Mouse (Mus musculus): ENCODE measurements at regions not wholly inside any gene's neighbourhood (a gene's known extent, or its start where the extent isn't known, plus 50 kb on each side); places are given as distances from the start of the nearest gene placed in this dataset.

GRCm38 (mm10) chr9:6552731-6553130, 283.1 kb upstream of the Ddi1 start:
- ATAC-seq (replicated peaks; ENCODE audit: extremely low read depth, insufficient read depth, low FRiP score) = no peak
- no peak overlapping the region for H3K9ac ChIP-seq (ENCODE audit: low read length)
- H3K4me2 ChIP-seq (ENCODE audit: low read depth, low read length) = no peak overlapping the region
- no peaks in the 10 kb centered on the region for H3K9me3 ChIP-seq (replicated peaks; ENCODE audit: control insufficient read depth, low read length)
- 81% methylated on average over 10 of the region's 10 CpGs for WGBS
- H3K4me3 ChIP-seq (ENCODE audit: low read length) = no peak overlapping the region
- H3K36me3 ChIP-seq (ENCODE audit: control insufficient read depth, insufficient read depth) = no peaks in the 10 kb centered on the region
- H3K27me3 ChIP-seq (ENCODE audit: control insufficient read depth, insufficient read depth, low read length) = no peaks in the 10 kb centered on the region
- H3K4me1 ChIP-seq (ENCODE audit: control insufficient read depth, insufficient read depth, low read length) = no peaks in the 10 kb centered on the region
- no peak overlapping the region for H3K27ac ChIP-seq (ENCODE audit: low read length)

- Histone ChIP-seq H3K9ac (ENCODE audit: low read length) (no peak overlapping the region), H3K27me3 (ENCODE audit: control insufficient read depth, insufficient read depth, low read length) (no peaks in the 10 kb centered on the region), H3K4me1 (ENCODE audit: control insufficient read depth, insufficient read depth, low read length) (no peaks in the 10 kb centered on the region), H3K27ac (ENCODE audit: low read length) (no peak overlapping the region), H3K36me3 (ENCODE audit: control insufficient read depth, insufficient read depth) (no peaks in the 10 kb centered on the region), H3K4me3 (ENCODE audit: low read length) (no peak overlapping the region), H3K9me3 (replicated peaks; ENCODE audit: control insufficient read depth, low read length) (no peaks in the 10 kb centered on the region), H3K4me2 (ENCODE audit: low read depth, low read length) (no peak overlapping the region)
- ATAC-seq (replicated peaks; ENCODE audit: extremely low read depth, insufficient read depth, low FRiP score) = no peak
Observed at GRCm38 (mm10) chr9:6540178-6540700, 270.6 kb upstream of the Ddi1 start.

- Histone ChIP-seq H3K4me2 (ENCODE audit: low read depth, low read length) (no peak overlapping the region), H3K4me1 (ENCODE audit: control insufficient read depth, insufficient read depth, low read length) (no peaks in the 10 kb centered on the region), H3K9me3 (replicated peaks; ENCODE audit: control insufficient read depth, low read length) (no peaks in the 10 kb centered on the region), H3K4me3 (ENCODE audit: low read length) (no peak overlapping the region), H3K36me3 (ENCODE audit: control insufficient read depth, insufficient read depth) (no peaks in the 10 kb centered on the region), H3K27me3 (ENCODE audit: control insufficient read depth, insufficient read depth, low read length) (no peaks in the 10 kb centered on the region), H3K9ac (ENCODE audit: low read length) (no peak overlapping the region), H3K27ac (ENCODE audit: low read length) (no peak overlapping the region)
- ATAC-seq (replicated peaks; ENCODE audit: extremely low read depth, insufficient read depth, low FRiP score) = no peak
Observed at GRCm38 (mm10) chr9:6528836-6529235, 259.2 kb upstream of the Ddi1 start.

GRCm38 (mm10) chr9:6517194-6517593, 247.5 kb upstream of the Ddi1 start:
- ATAC-seq (replicated peaks; ENCODE audit: extremely low read depth, insufficient read depth, low FRiP score) = no peak
- H3K4me2 ChIP-seq (ENCODE audit: low read depth, low read length) = no peak overlapping the region
- no peaks in the 10 kb centered on the region for H3K9me3 ChIP-seq (replicated peaks; ENCODE audit: control insufficient read depth, low read length)
- H3K4me3 ChIP-seq (ENCODE audit: low read length) = no peak overlapping the region
- H3K36me3 ChIP-seq (ENCODE audit: control insufficient read depth, insufficient read depth) = no peaks in the 10 kb centered on the region
- no peaks in the 10 kb centered on the region for H3K27me3 ChIP-seq (ENCODE audit: control insufficient read depth, insufficient read depth, low read length)
- H3K27ac ChIP-seq (ENCODE audit: low read length) = no peak overlapping the region
- no peaks in the 10 kb centered on the region for H3K4me1 ChIP-seq (ENCODE audit: control insufficient read depth, insufficient read depth, low read length)
- no peak overlapping the region for H3K9ac ChIP-seq (ENCODE audit: low read length)
- WGBS = 57% methylated on average over 2 of the region's 2 CpGs

- ATAC-seq (replicated peaks; ENCODE audit: extremely low read depth, insufficient read depth, low FRiP score) = no peak
- no peaks in the 10 kb centered on the region for H3K27me3 ChIP-seq (ENCODE audit: control insufficient read depth, insufficient read depth, low read length)
Observed at GRCm38 (mm10) chr9:6497786-6498185, 228.1 kb upstream of the Ddi1 start.

GRCm38 (mm10) chr9:6480401-6480800, 210.8 kb upstream of the Ddi1 start:
- ATAC-seq (replicated peaks; ENCODE audit: extremely low read depth, insufficient read depth, low FRiP score) = no peak
- Histone ChIP-seq H3K4me2 (ENCODE audit: low read depth, low read length) (no peak overlapping the region), H3K9ac (ENCODE audit: low read length) (no peak overlapping the region), H3K4me3 (ENCODE audit: low read length) (no peak overlapping the region), H3K27me3 (ENCODE audit: control insufficient read depth, insufficient read depth, low read length) (no peaks in the 10 kb centered on the region), H3K9me3 (replicated peaks; ENCODE audit: control insufficient read depth, low read length) (peaks cover 3% of the 10 kb centered on the region; the same call in 1 of the 2 replicates), H3K27ac (ENCODE audit: low read length) (no peak overlapping the region), H3K4me1 (ENCODE audit: control insufficient read depth, insufficient read depth, low read length) (no peaks in the 10 kb centered on the region), H3K36me3 (ENCODE audit: control insufficient read depth, insufficient read depth) (no peaks in the 10 kb centered on the region)
- 59% methylated on average over 1 of the region's 1 CpGs for WGBS

More at GRCm38 (mm10) chr9:6497786-6498185, 228.1 kb upstream of the Ddi1 start:
- Histone ChIP-seq H3K9ac (ENCODE audit: low read length) (no peak overlapping the region), H3K4me3 (ENCODE audit: low read length) (no peak overlapping the region), H3K4me1 (ENCODE audit: control insufficient read depth, insufficient read depth, low read length) (no peaks in the 10 kb centered on the region), H3K9me3 (replicated peaks; ENCODE audit: control insufficient read depth, low read length) (no peaks in the 10 kb centered on the region), H3K27ac (ENCODE audit: low read length) (no peak overlapping the region), H3K4me2 (ENCODE audit: low read depth, low read length) (no peak overlapping the region), H3K36me3 (ENCODE audit: control insufficient read depth, insufficient read depth) (no peaks in the 10 kb centered on the region)

- Histone ChIP-seq H3K27me3 (ENCODE audit: control insufficient read depth, insufficient read depth, low read length) (no peaks in the 10 kb centered on the region), H3K4me2 (ENCODE audit: low read depth, low read length) (no peak overlapping the region), H3K4me3 (ENCODE audit: low read length) (no peak overlapping the region), H3K27ac (ENCODE audit: low read length) (no peak overlapping the region), H3K4me1 (ENCODE audit: control insufficient read depth, insufficient read depth, low read length) (peaks cover 5% of the 10 kb centered on the region; the same call in 1 of the 2 replicates), H3K9ac (ENCODE audit: low read length) (no peak overlapping the region), H3K9me3 (replicated peaks; ENCODE audit: control insufficient read depth, low read length) (no peaks in the 10 kb centered on the region), H3K36me3 (ENCODE audit: control insufficient read depth, insufficient read depth) (no peaks in the 10 kb centered on the region)
- ATAC-seq (replicated peaks; ENCODE audit: extremely low read depth, insufficient read depth, low FRiP score) = no peak
Observed at GRCm38 (mm10) chr9:6454542-6454941, 184.9 kb upstream of the Ddi1 start.

- H3K36me3 ChIP-seq (ENCODE audit: control insufficient read depth, insufficient read depth) = no peaks in the 10 kb centered on the region
- WGBS = 79% methylated on average over 3 of the region's 3 CpGs
- no peak overlapping the region for H3K27ac ChIP-seq (ENCODE audit: low read length)
- no peak overlapping the region for H3K4me3 ChIP-seq (ENCODE audit: low read length)
- no peaks in the 10 kb centered on the region for H3K9me3 ChIP-seq (replicated peaks; ENCODE audit: control insufficient read depth, low read length)
- H3K27me3 ChIP-seq (ENCODE audit: control insufficient read depth, insufficient read depth, low read length) = no peaks in the 10 kb centered on the region
- H3K4me2 ChIP-seq (ENCODE audit: low read depth, low read length) = no peak overlapping the region
- no peak for ATAC-seq (replicated peaks; ENCODE audit: extremely low read depth, insufficient read depth, low FRiP score)
- no peak overlapping the region for H3K9ac ChIP-seq (ENCODE audit: low read length)
- H3K4me1 ChIP-seq (ENCODE audit: control insufficient read depth, insufficient read depth, low read length) = peaks cover 6% of the 10 kb centered on the region
Observed at GRCm38 (mm10) chr9:6435236-6435635, 165.6 kb upstream of the Ddi1 start.

GRCm38 (mm10) chr9:6433813-6434456, 164.3 kb upstream of the Ddi1 start:
- no peaks in the 10 kb centered on the region for H3K9me3 ChIP-seq (replicated peaks; ENCODE audit: control insufficient read depth, low read length)
- H3K4me2 ChIP-seq (ENCODE audit: low read depth, low read length) = no peak overlapping the region
- no peak overlapping the region for H3K9ac ChIP-seq (ENCODE audit: low read length)
- no peak overlapping the region for H3K27ac ChIP-seq (ENCODE audit: low read length)
- no peak overlapping the region for H3K4me3 ChIP-seq (ENCODE audit: low read length)
- no peak for ATAC-seq (replicated peaks; ENCODE audit: extremely low read depth, insufficient read depth, low FRiP score)
- no peaks in the 10 kb centered on the region for H3K27me3 ChIP-seq (ENCODE audit: control insufficient read depth, insufficient read depth, low read length)
- no peaks in the 10 kb centered on the region for H3K36me3 ChIP-seq (ENCODE audit: control insufficient read depth, insufficient read depth)
- H3K4me1 ChIP-seq (ENCODE audit: control insufficient read depth, insufficient read depth, low read length) = peaks cover 6% of the 10 kb centered on the region
